Mouse (Mus musculus) hindbrain, embryonic 12.5 days (tissue): ENCODE data around the gene Iqgap2. TPM values are rescaled to one million over a fixed set of nuclear protein-coding genes. Genes with fewer than 3 reads are reported as not detected.

Experiments
- polyA plus RNA-seq: library from polyadenylated mRNA; unstranded; fragments of >200 nt; fragmentation: Nextera tagmentation; extraction: Ambion mirVana; gene quantifications from 2 replicates; pipeline ENCODE4 v1.2.1, GENCODE M21; 2016

The Iqgap2 gene
- polyA plus RNA-seq, 1 experiment from 2014 or later: 14.0 TPM

Other genes starting within 250 kb of the Iqgap2 start
- 1.1 and 1.4 TPM in 2 replicates for gene F2rl2, start 195.1 kb downstream of the Iqgap2 start, polyA plus RNA-seq
- gene Gm20075, start 189.5 kb upstream of the Iqgap2 start, polyA plus RNA-seq: 27.6 and 32.0 TPM in 2 replicates
- gene Gm17190, start 190.1 kb upstream of the Iqgap2 start, polyA plus RNA-seq: 0.38 and 0.43 TPM in 2 replicates
- gene Sv2c, start 240.7 kb upstream of the Iqgap2 start, polyA plus RNA-seq: 10.9 and 14.9 TPM in 2 replicates